Mouse (Mus musculus): ENCODE results near the gene Gbgt1.

- TF ChIP-seq EP300 (IDR thresholded peaks at IDR 0.05) (no peak), CTCF (IDR thresholded peaks at IDR 0.05) (no peak)
These were observed 43.2 kb upstream of the Gbgt1 start for GRCm38 (mm10) chr2:28453539-28453938.

Data from lung, postnatal 0 days (tissue).